Mouse (Mus musculus): ENCODE data around the gene Rnf43. TPM values are rescaled to one million over a fixed set of nuclear protein-coding genes. Genes with fewer than 3 reads are reported as not detected.
A peak's percentile ranks its signal among the peaks of the same experiment; 100 is the strongest.

Rnf43 gene
- polyA plus RNA-seq, 1 experiment = 0.08 TPM

- Histone ChIP-seq H3K9me3 (ENCODE audit: control insufficient read depth, low read length) (no peaks in the 10 kb centered on the region), H3K27me3 (ENCODE audit: control insufficient read depth) (peaks cover 22% of the 10 kb centered on the region), H3K4me1 (ENCODE audit: control insufficient read depth) (peaks cover 70% of the 10 kb centered on the region), H3K36me3 (ENCODE audit: control insufficient read depth) (peaks cover 33% of the 10 kb centered on the region), H3K4me3 (replicated peaks) (peak overlapping the region; percentile 70)
- no peak for TF ChIP-seq GATA1 (IDR thresholded peaks at IDR 0.05; ENCODE audit: low read length)
- no peak for TF ChIP-seq TAL1 (IDR thresholded peaks at IDR 0.05; ENCODE audit: low read length)
Measured at GRCm38 (mm10) chr11:87757001-87757954, 94.8 kb downstream of the Rnf43 start.

- TF ChIP-seq TAL1 (IDR thresholded peaks at IDR 0.05; ENCODE audit: low read length) (no peak), GATA1 (IDR thresholded peaks at IDR 0.05; ENCODE audit: low read length) (no peak)
- Histone ChIP-seq H3K27me3 (ENCODE audit: control insufficient read depth) (peaks cover 32% of the 10 kb centered on the region), H3K36me3 (ENCODE audit: control insufficient read depth) (peaks cover 30% of the 10 kb centered on the region), H3K9me3 (ENCODE audit: control insufficient read depth, low read length) (peaks cover under 1% of the 10 kb centered on the region), H3K4me1 (ENCODE audit: control insufficient read depth) (peaks cover 60% of the 10 kb centered on the region), H3K4me3 (replicated peaks) (peak overlapping the region; percentile 70)
Measured at GRCm38 (mm10) chr11:87758161-87758911, 95.8 kb downstream of the Rnf43 start.

- Histone ChIP-seq H3K27me3 (ENCODE audit: control insufficient read depth) (peaks cover 40% of the 10 kb centered on the region), H3K4me3 (replicated peaks) (peak overlapping the region; percentile 70), H3K4me1 (ENCODE audit: control insufficient read depth) (peaks cover 60% of the 10 kb centered on the region), H3K36me3 (ENCODE audit: control insufficient read depth) (peaks cover 29% of the 10 kb centered on the region), H3K9me3 (ENCODE audit: control insufficient read depth, low read length) (peaks cover 8% of the 10 kb centered on the region)
- TF ChIP-seq TAL1 (IDR thresholded peaks at IDR 0.05; ENCODE audit: low read length) (no peak), GATA1 (IDR thresholded peaks at IDR 0.05; ENCODE audit: low read length) (no peak)
Measured at GRCm38 (mm10) chr11:87758957-87759608, 96.6 kb downstream of the Rnf43 start.

- TF ChIP-seq TAL1 (IDR thresholded peaks at IDR 0.05; ENCODE audit: low read length) (no peak), GATA1 (IDR thresholded peaks at IDR 0.05; ENCODE audit: low read length) (peak; percentile 86)
- Histone ChIP-seq H3K9me3 (ENCODE audit: control insufficient read depth, low read length) (peaks cover 12% of the 10 kb centered on the region), H3K4me1 (ENCODE audit: control insufficient read depth) (peaks cover 60% of the 10 kb centered on the region), H3K36me3 (ENCODE audit: control insufficient read depth) (peaks cover 29% of the 10 kb centered on the region), H3K27me3 (ENCODE audit: control insufficient read depth) (peaks cover 45% of the 10 kb centered on the region), H3K4me3 (replicated peaks) (no peak overlapping the region)
Measured at GRCm38 (mm10) chr11:87759609-87760005, 97.1 kb downstream of the Rnf43 start.

- H3K4me3 ChIP-seq (replicated peaks) = no peak within 1 kb of the TSS
- no peak for TF ChIP-seq TAL1 (IDR thresholded peaks at IDR 0.05; ENCODE audit: low read length)
- TF ChIP-seq GATA1 (IDR thresholded peaks at IDR 0.05; ENCODE audit: low read length) = no peak
- H3K36me3 ChIP-seq (ENCODE audit: control insufficient read depth) = peaks cover 28% of the 10 kb centered on the region
- peaks cover 54% of the 10 kb centered on the region for H3K27me3 ChIP-seq (ENCODE audit: control insufficient read depth)
- peaks cover 14% of the 10 kb centered on the region for H3K9me3 ChIP-seq (ENCODE audit: control insufficient read depth, low read length)
- peaks cover 52% of the 10 kb centered on the region for H3K4me1 ChIP-seq (ENCODE audit: control insufficient read depth)
Measured at GRCm38 (mm10) chr11:87760301-87761081, 98.0 kb downstream of the Rnf43 start, which contains the start of gene Tspoap1. Gene Tspoap1 (plus strand): TSS chr11:87760541.

DNA sequence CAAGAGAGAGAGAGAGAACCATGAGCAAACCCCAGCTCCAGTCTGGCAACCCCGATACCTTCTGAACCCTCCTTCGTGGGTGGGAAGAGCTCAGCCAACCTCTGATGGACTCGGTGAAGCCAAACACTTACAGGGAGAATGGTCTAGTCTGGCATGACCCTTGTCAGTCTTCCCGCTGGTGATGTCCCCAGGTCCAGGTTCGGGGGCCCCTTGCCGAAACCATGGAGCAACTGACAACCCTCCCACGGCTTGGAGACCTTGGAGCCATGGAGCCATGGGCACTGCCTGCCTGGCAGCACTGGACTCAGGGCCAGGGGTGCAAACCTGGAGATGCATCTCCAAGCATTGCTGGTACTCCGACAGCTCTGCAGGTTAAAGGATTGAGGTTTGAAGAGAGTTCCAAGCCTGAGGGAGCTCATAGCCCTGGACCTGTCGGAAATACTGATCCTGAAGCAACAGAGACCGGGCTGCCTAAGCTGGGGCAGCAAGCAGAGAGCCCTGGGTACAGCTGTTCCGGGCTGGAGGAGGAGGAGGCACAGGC, 98.7 kb downstream of the Rnf43 start:
- H3K4me1 ChIP-seq (ENCODE audit: control insufficient read depth) = peaks cover 52% of the 10 kb centered on the region
- H3K36me3 ChIP-seq (ENCODE audit: control insufficient read depth) = peaks cover 24% of the 10 kb centered on the region

DNA sequence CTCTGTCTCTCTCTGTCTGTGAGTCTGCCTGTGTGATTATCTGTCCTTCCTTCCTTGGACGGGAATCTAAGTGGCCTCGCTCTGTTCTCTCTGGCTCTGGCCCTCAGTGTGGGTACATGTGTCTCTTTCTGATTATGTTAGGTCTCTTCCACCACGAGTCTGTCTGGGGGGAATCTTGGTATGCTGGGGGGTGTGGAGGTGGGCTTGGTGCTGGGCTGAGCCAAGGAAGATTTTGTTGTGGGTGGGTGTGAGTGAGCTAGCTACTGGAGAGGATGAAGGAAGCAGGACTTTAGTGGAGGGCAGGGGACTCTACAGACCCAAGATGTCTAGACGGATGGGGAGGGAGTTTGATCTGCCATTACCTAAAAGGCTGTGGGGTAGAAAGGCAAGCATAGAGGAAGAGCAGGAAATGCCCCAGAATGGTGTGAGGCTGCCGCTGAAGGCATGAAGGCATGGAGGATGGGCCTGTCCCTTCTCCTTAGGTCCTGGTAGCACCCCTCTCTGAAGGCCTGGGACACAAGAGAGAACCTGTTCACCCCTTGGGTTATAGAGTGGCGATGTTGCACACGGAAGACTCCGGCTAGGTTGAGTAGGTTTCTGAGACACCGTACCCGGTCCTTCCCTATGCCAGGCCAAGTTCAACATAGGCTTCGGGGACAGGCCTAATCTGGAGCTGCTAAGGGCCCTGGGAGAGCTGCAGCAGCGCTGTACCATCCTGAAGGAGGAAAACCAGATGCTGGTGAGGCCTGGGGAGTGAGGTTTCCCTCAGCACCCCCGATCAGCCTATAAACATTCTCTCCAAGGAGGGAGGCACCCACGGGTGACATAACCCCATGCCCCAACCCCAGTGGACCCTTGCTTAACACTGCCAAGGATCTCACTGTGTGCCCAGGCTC, 99.5 kb downstream of the Rnf43 start:
- peaks cover 51% of the 10 kb centered on the region for H3K4me1 ChIP-seq (ENCODE audit: control insufficient read depth)
- H3K27me3 ChIP-seq (ENCODE audit: control insufficient read depth) = peaks cover 70% of the 10 kb centered on the region
- peaks cover 14% of the 10 kb centered on the region for H3K9me3 ChIP-seq (ENCODE audit: control insufficient read depth, low read length)
- TF ChIP-seq TAL1 (IDR thresholded peaks at IDR 0.05; ENCODE audit: low read length) (no peak), GATA1 (IDR thresholded peaks at IDR 0.05; ENCODE audit: low read length) (no peak)
- H3K4me3 ChIP-seq (replicated peaks) = no peak overlapping the region
- peaks cover 16% of the 10 kb centered on the region for H3K36me3 ChIP-seq (ENCODE audit: control insufficient read depth)

More for the DNA sequence above, 98.7 kb downstream of the Rnf43 start:
- Histone ChIP-seq H3K27me3 (ENCODE audit: control insufficient read depth) (peaks cover 61% of the 10 kb centered on the region), H3K4me3 (replicated peaks) (no peak overlapping the region), H3K9me3 (ENCODE audit: control insufficient read depth, low read length) (peaks cover 14% of the 10 kb centered on the region)
- TF ChIP-seq TAL1 (IDR thresholded peaks at IDR 0.05; ENCODE audit: low read length) (no peak), GATA1 (IDR thresholded peaks at IDR 0.05; ENCODE audit: low read length) (no peak)
